Mouse (Mus musculus) gonadal fat pad, adult 2 months (tissue): ENCODE measurements at regions not wholly inside any gene's neighbourhood (a gene's known extent, or its start where the extent isn't known, plus 50 kb on each side); places are given as distances from the start of the nearest gene placed in this dataset.

Experiments
- DNase-seq: peaks from one replicate; pipeline ENCODE4 v3.0.0-alpha.2; 2012; ENCODE audit warnings: low read depth

DNA sequence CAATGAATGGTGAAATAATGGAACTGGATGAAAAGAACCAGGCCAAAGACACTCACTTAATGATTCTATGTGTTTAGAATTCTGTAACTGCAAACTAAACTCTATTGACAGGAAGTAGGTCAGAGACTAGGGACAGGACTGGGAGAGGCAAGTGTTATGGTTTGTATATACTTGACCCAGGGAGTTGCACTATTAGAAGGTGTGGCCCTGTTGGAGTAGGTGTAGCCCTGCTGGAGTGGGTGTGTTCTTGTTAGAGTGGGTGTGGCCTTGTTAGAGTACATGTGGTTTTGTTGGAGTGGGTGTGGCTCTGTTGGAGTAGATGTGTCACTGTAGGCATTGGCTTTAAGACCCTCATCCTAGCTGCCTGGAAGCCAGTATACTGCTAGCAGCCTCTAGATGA, 93.0 kb upstream of the Npas2 start:
- DNase-seq: no peak

DNA sequence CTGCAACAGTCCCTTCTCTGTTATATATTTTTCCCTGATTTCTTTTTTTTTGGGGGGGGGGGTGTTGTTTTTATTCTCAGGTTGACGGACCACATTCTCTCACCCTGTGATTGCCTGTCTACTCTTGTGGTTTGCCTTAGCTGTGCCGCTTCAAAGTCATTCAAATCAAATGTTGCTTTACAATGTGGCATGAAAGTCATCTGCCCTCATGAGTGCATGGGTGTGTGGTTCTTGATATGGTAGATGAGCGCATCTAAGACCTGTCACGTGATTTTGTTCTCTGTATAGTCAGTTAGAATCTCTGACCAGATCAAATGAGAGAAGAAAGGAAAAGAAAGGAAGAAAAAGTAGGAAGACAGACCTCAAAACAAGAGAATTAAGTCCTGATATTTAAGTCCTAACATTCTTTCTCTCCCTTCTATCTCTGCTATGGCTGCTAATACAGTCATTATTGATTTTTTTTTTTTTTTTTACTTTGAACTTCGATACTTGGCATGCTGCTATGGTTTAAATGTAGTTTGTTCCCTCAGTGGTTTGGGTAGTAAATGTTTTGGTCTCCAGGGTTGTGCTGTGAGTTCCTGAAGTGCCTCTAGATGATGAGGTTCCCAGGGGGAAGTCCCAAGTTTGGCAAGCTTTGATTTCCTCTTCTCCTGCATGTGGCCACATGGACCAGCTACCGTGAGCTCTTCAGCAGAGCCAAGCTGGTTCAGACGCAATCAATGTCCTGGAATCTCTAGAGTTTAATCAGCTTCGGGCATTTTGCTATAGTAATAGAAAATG, 91.2 kb upstream of the Npas2 start:
- no peak for DNase-seq

DNA sequence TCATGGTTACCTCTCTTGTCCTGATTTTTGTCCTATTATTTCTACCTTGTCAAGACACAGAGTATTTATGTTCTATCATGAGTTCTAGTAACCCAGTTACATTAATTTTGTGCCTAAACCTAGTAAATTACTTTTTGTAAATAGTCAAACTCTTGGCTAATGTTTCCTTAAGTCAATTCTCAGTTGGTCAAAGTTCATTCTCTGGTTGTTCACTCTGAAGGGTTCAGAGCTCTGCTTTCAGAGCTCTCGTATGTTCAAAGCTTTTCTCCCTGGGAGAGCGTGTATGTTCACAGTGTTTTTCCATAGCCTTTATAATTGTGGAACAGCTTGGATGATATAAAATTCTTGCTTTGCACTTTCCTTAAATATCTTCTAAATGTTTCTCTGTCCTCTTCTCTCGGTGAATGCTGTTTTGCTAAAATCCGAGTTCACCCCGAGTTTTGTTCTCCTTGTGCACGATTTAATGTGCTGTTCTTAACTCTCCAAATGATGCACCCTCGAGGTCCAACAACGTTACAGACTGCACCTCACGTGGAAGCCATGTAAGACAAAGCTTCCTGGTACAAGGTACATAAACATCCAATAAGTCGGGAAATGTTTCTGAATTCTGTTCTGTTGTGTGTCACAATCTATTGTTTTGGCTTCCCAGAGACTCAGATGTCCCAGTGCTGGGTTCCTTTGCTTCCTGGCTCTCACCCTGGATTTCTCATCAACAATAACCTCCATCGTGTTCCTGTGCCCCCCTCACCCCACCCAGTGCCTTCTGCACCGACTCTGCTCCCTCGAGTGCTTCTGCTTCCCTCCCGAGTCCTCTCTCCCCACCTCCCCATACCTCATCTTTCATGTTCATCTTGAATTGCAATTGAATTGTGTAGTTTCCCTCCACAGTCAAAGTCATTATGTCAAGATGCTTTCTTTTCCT, 90.3 kb upstream of the Npas2 start:
- DNase-seq: no peak

DNA sequence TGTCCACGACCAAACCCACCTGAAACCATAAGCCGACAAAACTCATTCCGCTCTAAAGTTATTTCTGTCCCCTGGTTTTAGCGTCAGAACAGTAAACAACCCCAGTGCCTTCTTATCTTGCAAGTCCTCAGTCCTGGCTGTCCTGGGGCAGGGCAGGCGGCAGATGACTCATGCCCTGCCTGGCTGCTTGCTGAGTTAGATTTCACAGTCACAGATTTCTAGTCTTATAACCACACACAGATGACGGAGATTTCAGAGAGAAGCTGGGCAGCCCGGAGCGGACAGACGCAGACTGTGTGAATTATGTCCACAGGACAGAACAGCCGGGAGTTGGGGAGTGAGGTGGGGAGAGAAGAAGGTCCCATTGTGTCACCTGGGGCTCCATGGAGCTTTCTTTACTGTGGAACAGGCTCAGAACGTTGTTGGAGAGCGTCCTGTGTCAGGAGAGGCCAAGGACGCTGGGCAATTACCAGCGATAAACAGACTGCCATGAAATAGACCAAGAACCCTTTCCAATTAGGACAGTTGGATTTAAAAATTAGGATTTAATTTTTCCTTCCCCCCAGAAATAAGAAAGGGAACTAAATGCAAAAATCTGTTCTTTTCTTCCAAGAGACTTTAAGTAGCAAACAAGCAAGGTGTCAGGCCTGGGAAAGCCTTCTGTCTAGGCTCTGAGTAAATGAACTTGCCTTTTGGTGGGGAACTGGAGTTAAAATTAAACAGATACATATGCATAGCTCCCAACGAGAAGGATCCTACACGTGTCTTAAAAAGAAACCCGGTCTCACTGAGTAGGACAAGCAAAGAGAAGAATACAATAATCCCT, 87.8 kb upstream of the Npas2 start:
- DNase-seq: no peak

DNA sequence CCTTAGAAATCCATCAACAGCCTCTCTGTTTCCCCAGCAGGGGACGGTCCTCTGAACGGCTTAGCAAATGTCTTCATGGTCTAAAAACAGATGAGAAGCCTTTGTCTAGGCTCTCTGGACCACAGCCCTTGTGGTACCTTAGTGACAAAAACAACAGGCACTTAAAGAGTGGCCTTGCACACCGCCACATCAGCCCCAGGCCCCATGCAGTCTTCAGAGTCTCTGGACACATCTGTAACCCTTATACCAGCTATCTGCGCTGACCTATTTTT, 87.2 kb upstream of the Npas2 start:
- DNase-seq: no peak

DNA sequence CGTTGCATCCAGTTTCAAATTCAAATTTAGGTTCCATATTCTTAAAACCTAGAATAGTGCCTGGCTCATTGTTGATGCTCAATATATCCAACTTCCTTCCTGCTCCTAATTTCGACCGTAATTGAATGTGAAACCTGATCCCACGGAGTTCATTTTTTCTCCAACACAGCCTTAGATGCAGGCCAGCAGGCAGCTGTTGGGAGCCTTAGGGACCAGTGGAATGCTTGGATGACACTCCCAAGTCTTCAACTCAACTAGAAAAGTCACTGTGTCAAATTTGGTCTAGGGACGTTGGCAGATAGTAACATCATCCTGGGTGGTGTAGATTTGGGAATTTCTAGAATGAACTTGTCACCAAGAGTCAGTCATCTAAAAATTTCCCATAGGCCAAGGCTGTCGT, 86.9 kb upstream of the Npas2 start:
- no peak for DNase-seq

DNA sequence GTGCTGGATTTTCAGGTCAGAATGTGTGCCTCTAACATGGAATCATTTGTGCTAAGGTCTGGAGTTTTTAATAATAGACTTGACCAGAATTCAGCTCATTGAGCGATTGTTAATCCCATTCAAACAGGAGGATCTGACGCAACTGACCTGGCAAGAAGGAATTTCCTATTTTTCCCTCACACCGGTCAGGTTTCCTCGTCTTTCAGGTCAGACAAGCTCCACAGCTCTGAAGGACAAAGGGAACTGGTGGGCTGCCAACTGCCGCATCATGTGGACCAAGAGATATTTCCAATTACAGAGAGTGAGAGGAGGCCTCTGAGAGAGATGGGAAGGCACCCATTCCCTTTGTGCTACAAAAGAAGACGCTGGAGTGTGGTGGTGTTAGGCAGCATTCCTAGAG, 77.2 kb upstream of the Npas2 start:
- peak; percentile 64 for DNase-seq

DNA sequence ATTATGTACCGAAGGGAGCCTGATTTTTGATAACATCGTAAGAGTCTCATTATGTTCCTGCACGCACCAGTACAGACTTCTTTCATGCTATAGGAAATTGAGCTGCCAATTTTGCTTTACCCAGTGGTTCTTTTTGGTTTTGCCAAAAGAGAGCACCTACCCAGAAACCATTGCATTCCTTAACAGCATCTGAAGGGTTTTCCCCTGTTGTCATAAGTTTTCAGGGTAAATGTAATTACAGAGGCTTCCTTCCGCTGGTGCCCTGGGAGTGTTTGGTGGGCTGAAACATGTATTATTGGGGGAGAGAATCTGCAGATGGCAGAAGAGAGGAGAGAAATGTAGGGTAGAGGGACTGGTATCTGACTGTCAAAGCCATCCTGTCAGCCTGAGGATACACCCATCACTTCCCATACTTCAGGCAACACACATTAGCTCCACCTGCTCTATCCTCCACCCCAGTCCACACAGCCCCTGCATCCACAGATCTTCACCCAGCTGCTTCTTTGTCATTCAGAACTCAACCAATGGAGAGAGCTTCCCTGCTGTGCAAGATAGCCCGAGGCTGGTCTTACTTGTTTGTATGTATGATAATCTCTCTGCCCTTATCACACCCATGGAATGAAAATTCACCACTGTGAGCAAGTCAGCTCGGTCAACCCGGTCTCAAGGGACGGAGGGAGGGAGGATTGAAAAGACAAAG, 71.1 kb upstream of the Npas2 start:
- no peak for DNase-seq

DNA sequence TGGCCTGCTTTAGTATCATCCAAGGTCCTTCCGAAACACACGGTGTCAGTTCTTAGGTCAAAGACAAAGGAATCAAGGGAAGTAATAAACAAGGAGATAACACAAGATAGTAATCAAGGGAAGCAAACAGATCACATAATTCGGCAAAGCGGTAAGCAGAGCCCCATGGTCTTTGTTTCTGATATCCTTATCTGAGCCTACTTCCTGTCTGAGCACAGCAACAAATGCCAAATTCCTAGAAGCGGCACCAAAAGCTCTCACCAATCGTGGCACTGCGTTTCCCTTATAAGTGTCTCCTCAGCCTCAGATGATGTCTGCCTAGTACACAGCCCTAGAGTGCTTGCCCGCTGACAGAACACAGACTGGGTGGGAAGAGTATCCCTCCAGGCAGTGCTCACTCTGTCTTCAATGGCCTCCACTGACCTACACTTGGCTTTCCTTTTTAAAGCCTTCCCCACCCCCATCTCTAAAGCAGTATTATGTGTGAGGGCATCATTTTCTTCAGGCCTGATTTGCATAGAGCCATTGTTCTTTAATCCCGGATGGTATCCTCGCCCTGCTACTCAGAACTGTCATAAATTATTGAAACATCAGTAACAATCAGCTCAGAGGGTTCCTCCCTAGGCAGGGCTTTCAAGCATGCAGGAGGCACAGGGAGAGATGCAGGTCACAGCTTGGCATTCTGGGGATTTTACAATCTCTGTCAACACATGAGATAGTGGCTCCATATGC, 70.3 kb upstream of the Npas2 start:
- no peak for DNase-seq

DNA sequence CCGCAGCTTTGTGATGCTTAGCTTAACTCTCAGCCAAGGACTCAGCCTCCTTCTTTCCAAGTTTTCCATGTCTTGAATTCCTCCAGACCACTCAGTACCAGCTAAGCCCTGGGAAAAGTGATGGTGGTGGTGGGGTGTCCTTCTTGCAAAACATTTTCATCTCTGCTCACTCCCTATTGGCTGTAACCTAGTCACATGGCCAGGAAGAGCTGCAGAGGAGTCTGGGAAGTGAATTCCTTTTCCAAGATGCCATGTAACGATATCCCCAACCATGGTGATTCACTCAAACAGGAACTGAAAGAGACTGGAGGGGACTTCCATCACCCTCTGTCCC, 69.8 kb upstream of the Npas2 start:
- no peak for DNase-seq

DNA sequence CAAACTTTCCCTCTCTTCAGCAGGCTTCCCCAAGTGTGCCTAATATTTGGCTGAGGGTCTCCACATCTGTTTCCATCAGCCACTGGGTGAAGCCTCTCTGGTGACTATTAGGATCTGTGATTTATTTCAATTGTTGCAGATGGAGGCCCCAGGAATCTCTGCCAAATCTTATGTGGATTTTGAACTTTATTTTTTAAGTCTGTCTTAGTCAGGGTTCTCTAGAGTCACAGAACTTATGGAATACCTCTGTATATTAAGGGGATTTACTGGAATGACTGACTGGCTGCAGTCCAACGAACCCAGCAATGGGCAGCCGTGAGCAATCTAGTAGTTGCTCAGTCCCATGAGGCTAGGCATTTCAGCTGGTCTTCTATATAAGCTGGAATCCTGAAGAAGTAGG, 59.0 kb upstream of the Npas2 start:
- no peak for DNase-seq

DNA sequence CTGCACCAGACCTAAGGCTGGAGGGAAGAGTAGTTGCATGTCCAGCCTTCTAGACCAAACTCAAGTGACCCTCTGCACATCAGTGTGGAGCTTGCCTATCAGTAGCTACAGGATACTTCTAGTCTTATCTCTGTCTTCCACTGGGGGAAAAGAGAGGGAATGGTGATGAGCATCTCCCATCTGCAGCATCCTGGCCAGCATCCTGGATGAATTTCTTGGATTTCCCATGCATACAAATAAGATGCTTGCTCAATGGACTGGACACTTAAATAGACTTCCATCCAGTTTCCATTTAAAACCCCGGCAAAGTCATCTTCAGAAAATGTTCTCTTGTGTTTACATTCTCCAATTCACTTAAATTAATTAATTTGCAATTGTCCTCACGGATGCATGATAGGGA, 50.5 kb upstream of the Npas2 start:
- DNase-seq: no peak

DNA sequence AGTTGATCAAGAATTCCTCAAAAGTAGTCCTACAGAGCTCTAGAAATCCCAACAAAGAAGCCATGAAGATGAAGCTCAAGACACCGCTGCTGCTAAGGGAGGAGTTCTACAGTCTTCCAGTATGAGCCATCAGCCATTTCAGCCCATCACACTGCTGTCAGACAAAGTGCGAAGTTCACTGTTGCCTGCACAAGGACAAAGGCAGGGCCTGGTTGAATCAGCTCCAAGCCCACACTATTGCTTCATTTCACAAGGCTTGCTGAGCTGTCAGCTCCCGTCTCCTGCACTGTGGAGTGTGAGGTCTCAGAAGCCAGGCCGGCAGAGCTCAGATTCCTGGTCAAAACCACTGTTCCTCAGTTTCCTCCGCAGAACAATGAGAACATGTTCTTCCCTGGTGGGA, 49.9 kb upstream of the Npas2 start:
- no peak for DNase-seq
